Mouse (Mus musculus): ENCODE measurements around the gene Cdipt.

DNA sequence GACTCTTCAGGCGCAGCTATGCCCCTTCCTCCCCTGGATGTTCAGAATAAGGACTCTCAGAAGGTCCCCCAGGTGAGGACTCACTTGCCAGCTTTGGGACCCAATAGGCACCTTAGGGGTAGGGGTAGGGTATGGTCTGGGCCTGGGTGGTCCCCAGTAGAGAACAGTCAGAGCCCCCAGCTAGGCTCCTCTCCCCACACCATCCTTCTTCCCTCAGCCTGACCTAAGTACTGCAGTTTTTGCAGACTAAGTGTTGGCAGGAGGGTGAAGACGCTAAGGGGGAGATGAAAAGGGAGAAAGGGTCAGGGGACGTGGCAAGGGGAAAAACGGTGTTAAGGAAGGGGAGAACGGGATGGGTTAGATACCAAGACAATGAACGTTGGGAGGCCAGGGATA lies 42.2 kb downstream of the Cdipt start:
- TF ChIP-seq CTCF (IDR thresholded peaks at IDR 0.05) (no peak), POLR2A (IDR thresholded peaks at IDR 0.05; ENCODE audit: insufficient read depth, low read depth, low read length) (no peak)

All from heart, adult 2 months (tissue).